In genomic region chr5:116523553-116523952, GRCm38 (mm10) we compare ENCODE assay signal across 23 mouse cellular contexts.
DNase-seq lines count a peak whose midpoint lies in the region; ATAC-seq and TF ChIP-seq lines count a peak whose summit lies in the region.
"Had no signal": no experiment of that assay in that cellular context is flagged by ENCODE, and none has a peak within 500 bp of the region (broad histone marks: within the 10 kb centered on the region; RNA-seq: fewer than 3 reads in every experiment).

No protein-coding gene starts in this region.

- 82% methylated on average over 8 of the region's 8 CpGs for WGBS in hindbrain, embryonic 12.5 days

- no peak for TF ChIP-seq CTCF in layer of hippocampus, adult 2 months (conservative IDR thresholded peaks at IDR 0.05)

- H3K36me3 ChIP-seq in hindbrain, embryonic 12.5 days: no peaks in the 10 kb centered on the region
- H3K36me3 ChIP-seq: embryonic facial prominence, embryonic 15.5 days; forebrain, embryonic 12.5 days; G1E; kidney, embryonic 15.5 days had no signal

- H3K4me3 ChIP-seq in layer of hippocampus, adult 2 months: no peak overlapping the region
- no peak overlapping the region for H3K4me3 ChIP-seq in hindbrain, embryonic 12.5 days
- H3K4me3 ChIP-seq: embryonic facial prominence, embryonic 15.5 days; forebrain, embryonic 12.5 days; gastrocnemius, adult 2 months; kidney, embryonic 15.5 days; myocyte had no signal

- no peak overlapping the region for H3K4me2 ChIP-seq in hindbrain, embryonic 12.5 days (replicated peaks)
- H3K4me2 ChIP-seq: embryonic facial prominence, embryonic 15.5 days; forebrain, embryonic 12.5 days; kidney, embryonic 15.5 days had no signal

- peak overlapping the region; percentile 68 for H3K27ac ChIP-seq in layer of hippocampus, adult 2 months
- no peak overlapping the region for H3K27ac ChIP-seq in hindbrain, embryonic 12.5 days
- H3K27ac ChIP-seq: embryonic facial prominence, embryonic 15.5 days; forebrain, embryonic 12.5 days; gastrocnemius, adult 2 months; hindbrain, postnatal 0 days; kidney, embryonic 15.5 days had no signal

- intact Hi-C loops in left cerebral cortex, postnatal 36 days (cut with DNase I): loop anchor here (10.0 kb wide), 1 partner anchor 79 kb away; no protein-coding TSS in a partner anchor
- intact Hi-C loops in gastrocnemius, postnatal 14 days (cut with DNase I; ENCODE audit: low total_unique reads): no loop called here

- H3K9ac ChIP-seq in hindbrain, embryonic 12.5 days: no peak overlapping the region
- H3K9ac ChIP-seq: embryonic facial prominence, embryonic 15.5 days; forebrain, embryonic 12.5 days; kidney, embryonic 15.5 days had no signal

- no peak for ATAC-seq in hindbrain, embryonic 12.5 days (ENCODE audit: low FRiP score)
- ATAC-seq: hindbrain, postnatal 0 days; intestine, postnatal 0 days had no signal

- H3K27me3 ChIP-seq in hindbrain, embryonic 12.5 days: no peaks in the 10 kb centered on the region
- H3K27me3 ChIP-seq: embryonic facial prominence, embryonic 15.5 days; forebrain, embryonic 12.5 days; kidney, embryonic 15.5 days had no signal

- H3K9me3 ChIP-seq in hindbrain, embryonic 12.5 days (replicated peaks): no peaks in the 10 kb centered on the region
- H3K9me3 ChIP-seq: embryonic facial prominence, embryonic 15.5 days; forebrain, embryonic 12.5 days; kidney, embryonic 15.5 days had no signal

- no peak for DNase-seq in layer of hippocampus, adult 2 months (ENCODE audit: low spot score in 2 of 2)
- no peak for DNase-seq in layer of hippocampus, postnatal 14 days (ENCODE audit: low spot score in 2 of 2)
- DNase-seq in right cerebral cortex, adult 18-20 months: peak; percentile 78
- no peak for DNase-seq in right cerebral cortex, postnatal 4 days
- peak; percentile 76 to 81 for DNase-seq in left cerebral cortex, postnatal 36 days (ENCODE audit: low spot score in 2 of 2)
- DNase-seq in gastrocnemius, postnatal 14 days: no peak
- no peak for DNase-seq in yolk sac, embryonic 10.5 days (ENCODE audit: low spot score)
- DNase-seq: adrenal gland, postnatal 25 days; cerebellum, adult 11-12 months; gastrocnemius, adult 2 months; heart, adult 18-20 months; layer of hippocampus, postnatal 36 days; liver; lung, postnatal 10 days; midbrain, embryonic 14.5 days had no signal

- peaks cover 16% of the 10 kb centered on the region for H3K4me1 ChIP-seq in hindbrain, embryonic 12.5 days
- H3K4me1 ChIP-seq: embryonic facial prominence, embryonic 15.5 days; kidney, embryonic 15.5 days had no signal

Comparison
In these comparisons a context has a peak if more than half of its experiments do, and no peak if none do; other contexts are left out.
1. DNase-seq: peak in right cerebral cortex, adult 18-20 months (single experiment) and left cerebral cortex, postnatal 36 days (2 of 2); none in layer of hippocampus, adult 2 months (0 of 2), layer of hippocampus, postnatal 14 days (0 of 2), right cerebral cortex, postnatal 4 days (single experiment), gastrocnemius, postnatal 14 days (single experiment) and yolk sac, embryonic 10.5 days (single experiment).